Mouse (Mus musculus) hindbrain, embryonic 10.5 days (tissue): Measurements from ENCODE around the gene 1700018B08Rik. TPM values are rescaled to one million over a fixed set of nuclear protein-coding genes. Genes with fewer than 3 reads are reported as not detected.

ENCODE experiments used
- DNase-seq: peaks from one replicate; pipeline ENCODE4 v3.0.0-alpha.2; 2017; ENCODE audit warnings: low spot score
- H3K27ac ChIP-seq: fragments of 300-500 bp; sonication (generic); 2 replicates; pipeline ENCODE4 v1.5.1; 2016; ENCODE audit warnings: mild to moderate bottlenecking, moderate library complexity
- H3K27me3 ChIP-seq: fragments of 300-500 bp; sonication (generic); 2 replicates; pipeline ENCODE4 v1.6.1; 2016; ENCODE audit warnings: mild to moderate bottlenecking; ENCODE audit not compliant: poor library complexity, insufficient read depth, severe bottlenecking
- H3K36me3 ChIP-seq: fragments of 300-500 bp; sonication (generic); 2 replicates; pipeline ENCODE4 v1.6.1; 2016; ENCODE audit warnings: mild to moderate bottlenecking, moderate library complexity
- H3K4me1 ChIP-seq: fragments of 300-500 bp; sonication (generic); replicated peaks from 2 replicates; pipeline ENCODE4 v1.6.1; 2016; ENCODE audit warnings: mild to moderate bottlenecking
- H3K4me3 ChIP-seq: fragments of 300-500 bp; sonication (generic); 2 replicates; pipeline ENCODE4 v1.5.1; 2016; ENCODE audit warnings: mild to moderate bottlenecking, moderate library complexity
- H3K9me3 ChIP-seq: fragments of 300-500 bp; sonication (generic); 2 replicates; pipeline ENCODE4 v1.6.1; 2016; ENCODE audit warnings: mild to moderate bottlenecking, moderate library complexity
- WGBS: fragments of 180-500 bp; shearing (Covaris S2); methylation state at CpG from one replicate; pipeline ENCODE4 v1.1.7; 2016; 5-methylcytosine and 5-hydroxymethylcytosine counted together
- polyA plus RNA-seq: library from polyadenylated mRNA; unstranded; fragments of >200 nt; fragmentation: Nextera tagmentation; extraction: Ambion mirVana; gene quantifications from 2 replicates; pipeline ENCODE4 v1.2.1, GENCODE M21; 2016

1700018B08Rik gene
- polyA plus RNA-seq, 1 experiment from 2014 or later = not detected

DNA sequence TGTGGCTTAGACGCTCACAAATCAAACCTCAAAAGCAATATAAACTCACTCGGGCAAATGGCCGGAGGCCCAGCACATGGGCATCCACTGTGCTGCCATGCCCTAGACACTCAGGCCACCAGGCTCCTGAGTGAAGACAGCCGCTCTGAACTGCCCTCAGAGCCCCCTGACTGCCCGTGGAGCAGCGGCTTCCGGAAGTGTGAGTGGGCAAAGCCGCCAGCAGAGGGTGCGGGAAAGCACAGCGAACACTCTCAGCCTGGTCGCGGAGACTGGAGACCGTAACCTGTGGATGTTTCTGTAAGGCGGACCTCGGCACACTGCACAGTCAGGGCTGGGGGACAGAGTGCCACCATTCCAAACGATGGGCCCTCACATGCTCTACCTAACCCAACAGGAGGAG lies 14.4 kb upstream of the 1700018B08Rik start:
- Histone ChIP-seq H3K9me3 (no peaks in the 10 kb centered on the region), H3K4me1 (peaks cover 21% of the 10 kb centered on the region), H3K27me3 (no peaks in the 10 kb centered on the region), H3K36me3 (peaks cover 70% of the 10 kb centered on the region), H3K27ac (no peak overlapping the region), H3K4me3 (no peak overlapping the region)
- no peak for DNase-seq
- 92% methylated on average over 16 of the region's 16 CpGs for WGBS

- peaks cover 75% of the 10 kb centered on the region for H3K36me3 ChIP-seq
- H3K27me3 ChIP-seq = no peaks in the 10 kb centered on the region
- no peaks in the 10 kb centered on the region for H3K9me3 ChIP-seq
- H3K4me1 ChIP-seq = peaks cover 13% of the 10 kb centered on the region
- 89% methylated on average over 11 of the region's 11 CpGs for WGBS
- H3K4me3 ChIP-seq = no peak overlapping the region
- no peak overlapping the region for H3K27ac ChIP-seq
- DNase-seq = no peak
Measured at GRCm38 (mm10) chr8:121557746-121558145, 13.6 kb upstream of the 1700018B08Rik start.

DNA sequence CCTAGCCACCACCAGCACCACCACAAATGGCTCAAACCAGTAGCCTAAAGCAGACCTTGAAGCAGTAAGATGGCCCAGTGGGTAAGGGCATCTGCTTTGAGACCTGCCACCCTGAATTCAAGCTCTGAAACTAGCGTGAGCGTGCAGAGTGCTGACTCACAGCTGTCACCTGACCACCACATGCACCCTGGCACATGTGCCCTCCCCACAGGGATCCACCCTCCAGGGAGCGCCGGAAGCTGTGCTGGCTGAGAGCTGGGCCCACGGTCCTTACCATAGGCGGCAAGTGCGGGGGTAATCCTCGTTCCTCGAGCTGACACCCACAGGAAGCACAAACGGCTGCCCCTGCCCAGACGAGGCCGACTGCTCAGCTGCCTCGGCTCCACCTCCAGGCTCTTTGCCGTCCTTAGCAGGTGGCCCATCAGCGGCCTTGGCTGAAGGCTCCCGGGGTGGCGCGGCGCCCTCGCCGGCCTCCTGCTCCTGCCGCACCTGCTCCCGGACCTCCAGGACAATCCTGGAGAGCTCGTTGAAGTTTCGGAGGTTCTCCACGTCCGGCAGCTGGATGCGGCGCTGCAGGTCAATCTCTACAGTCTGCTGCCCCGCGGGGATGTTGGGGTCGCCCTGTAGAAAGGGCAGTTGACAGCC lies 9.8 kb upstream of the 1700018B08Rik start:
- Histone ChIP-seq H3K27me3 (no peaks in the 10 kb centered on the region), H3K27ac (no peak overlapping the region), H3K4me3 (no peak overlapping the region), H3K4me1 (peaks cover 22% of the 10 kb centered on the region), H3K9me3 (no peaks in the 10 kb centered on the region), H3K36me3 (peaks cover 87% of the 10 kb centered on the region)
- 95% methylated on average over 32 of the region's 32 CpGs for WGBS
- no peak for DNase-seq

DNA sequence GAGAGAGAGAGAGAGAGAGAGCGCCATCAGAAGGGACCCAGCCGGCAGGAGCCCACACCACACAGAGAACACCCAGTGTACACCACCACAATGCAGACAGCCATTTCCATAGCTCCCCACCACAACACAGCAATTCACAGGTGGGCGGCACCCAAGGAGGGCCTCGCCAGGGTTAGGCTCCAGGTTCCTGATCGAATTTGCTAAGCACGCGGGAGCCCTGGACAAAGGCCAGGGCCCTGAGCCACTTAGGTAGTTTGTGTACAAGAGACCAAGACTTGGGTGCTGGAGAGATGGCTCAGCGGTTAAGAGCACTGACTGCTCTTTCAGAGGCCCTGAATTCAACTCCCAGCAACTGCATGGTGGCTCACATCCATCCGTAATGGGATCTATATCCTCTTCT lies 8.4 kb upstream of the 1700018B08Rik start:
- Histone ChIP-seq H3K36me3 (peaks cover 72% of the 10 kb centered on the region), H3K27ac (no peak overlapping the region), H3K4me1 (peaks cover 22% of the 10 kb centered on the region), H3K4me3 (no peak overlapping the region), H3K9me3 (no peaks in the 10 kb centered on the region), H3K27me3 (no peaks in the 10 kb centered on the region)
- WGBS = 89% methylated on average over 9 of the region's 9 CpGs
- DNase-seq = no peak

DNA sequence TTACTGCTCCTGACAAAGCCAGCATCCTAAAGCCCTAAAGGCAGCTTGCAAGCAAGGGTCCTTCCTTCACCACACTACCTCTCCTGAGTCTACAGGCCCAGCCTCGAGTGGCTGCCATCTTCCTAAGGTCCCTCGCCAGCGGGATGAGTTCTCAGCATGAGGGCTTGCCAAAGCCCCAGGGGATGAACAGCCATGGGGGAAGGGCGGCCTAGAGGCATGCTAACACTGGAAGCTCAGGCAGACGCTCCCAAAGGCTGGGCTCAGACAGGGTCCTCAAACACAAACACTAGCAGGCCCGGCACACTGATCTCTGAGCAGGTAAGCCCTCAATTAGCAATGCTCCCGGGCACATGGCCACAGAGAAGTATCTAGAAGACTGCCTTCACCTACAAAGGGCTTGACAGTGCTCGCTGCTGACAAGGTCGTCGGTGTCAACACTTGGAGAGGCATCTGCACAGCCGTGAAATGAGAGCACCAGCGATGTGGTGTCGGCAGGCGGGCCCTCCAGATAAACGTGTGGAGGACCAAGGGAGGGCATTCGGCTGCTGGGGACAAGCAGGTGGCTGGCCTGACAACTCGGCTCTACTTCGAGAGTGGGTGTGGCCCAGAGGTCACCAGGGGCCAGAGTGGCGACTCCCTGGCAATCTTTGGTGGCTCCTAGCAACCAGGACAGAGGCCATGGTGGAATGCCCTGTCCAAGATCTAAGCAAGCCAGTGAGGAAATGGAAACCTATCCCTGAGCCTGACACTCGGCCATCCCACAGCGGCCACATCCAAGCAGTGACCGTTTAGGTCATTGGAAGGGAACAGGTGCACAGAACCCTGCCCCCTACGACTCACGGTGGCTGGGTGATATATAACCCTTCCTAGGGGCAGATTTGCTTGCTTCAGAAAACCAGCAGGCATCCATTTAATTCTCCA lies 7.2 kb upstream of the 1700018B08Rik start:
- 55% methylated on average over 24 of the region's 24 CpGs for WGBS

DNA sequence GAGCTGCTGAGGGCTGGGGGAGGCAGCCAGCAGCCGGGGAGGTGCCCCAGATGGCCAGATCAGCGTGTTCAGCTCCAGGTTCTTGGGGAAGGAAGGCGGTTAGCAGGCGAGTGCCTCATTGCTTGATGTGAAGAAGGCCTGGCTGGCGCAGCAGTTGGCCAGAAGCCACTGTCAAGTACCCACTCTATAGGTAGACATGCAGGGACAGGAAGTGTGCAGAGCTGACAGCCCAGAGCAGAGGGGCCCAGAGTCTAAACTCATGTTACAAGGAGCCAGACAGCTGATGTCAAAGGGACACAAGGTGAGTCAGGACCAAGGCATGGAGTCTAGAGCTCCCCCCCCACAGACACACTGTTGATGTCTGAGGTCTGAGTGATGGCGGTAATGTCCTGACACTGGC lies 5.9 kb upstream of the 1700018B08Rik start:
- 93% methylated on average over 6 of the region's 6 CpGs for WGBS
- Histone ChIP-seq H3K9me3 (no peaks in the 10 kb centered on the region), H3K27ac (no peak overlapping the region), H3K4me3 (no peak overlapping the region), H3K27me3 (0 out of 2 replicates have a peak, but pooled peaks cover 5% of the 10 kb centered on the region), H3K4me1 (peaks cover 22% of the 10 kb centered on the region), H3K36me3 (peaks cover 56% of the 10 kb centered on the region)
- DNase-seq = no peak

More for the DNA sequence above, 7.2 kb upstream of the 1700018B08Rik start:
- DNase-seq = no peak
- H3K27me3 ChIP-seq = no peaks in the 10 kb centered on the region
- no peak overlapping the region for H3K4me3 ChIP-seq
- peaks cover 22% of the 10 kb centered on the region for H3K4me1 ChIP-seq
- H3K9me3 ChIP-seq = no peaks in the 10 kb centered on the region
- no peak overlapping the region for H3K27ac ChIP-seq
- H3K36me3 ChIP-seq = peaks cover 66% of the 10 kb centered on the region

- DNase-seq = peak; percentile 82
- no peak overlapping the region for H3K4me3 ChIP-seq
- WGBS = 12% methylated on average over 7 of the region's 7 CpGs
Measured at GRCm38 (mm10) chr8:121547132-121547531, 3.0 kb upstream of the 1700018B08Rik start.

GRCm38 (mm10) chr8:121544936-121545335 lies 816 bp upstream of the 1700018B08Rik start:
- Histone ChIP-seq H3K4me3 (no peak overlapping the region), H3K27ac (no peak overlapping the region), H3K9me3 (peaks cover 10% of the 10 kb centered on the region; the same call in 1 of the 2 replicates), H3K27me3 (0 out of 2 replicates have a peak, but pooled peaks cover 16% of the 10 kb centered on the region), H3K4me1 (peaks cover 5% of the 10 kb centered on the region), H3K36me3 (peaks cover 6% of the 10 kb centered on the region)
- DNase-seq = no peak
- 79% methylated on average over 11 of the region's 11 CpGs for WGBS

More at GRCm38 (mm10) chr8:121547132-121547531, 3.0 kb upstream of the 1700018B08Rik start:
- no peak overlapping the region for H3K27ac ChIP-seq
- H3K27me3 ChIP-seq = 0 out of 2 replicates have a peak, but pooled peaks cover 13% of the 10 kb centered on the region
- peaks cover 22% of the 10 kb centered on the region for H3K4me1 ChIP-seq
- H3K36me3 ChIP-seq = peaks cover 28% of the 10 kb centered on the region
- H3K9me3 ChIP-seq = 0 out of 2 replicates have a peak, but pooled peaks cover 5% of the 10 kb centered on the region

DNA sequence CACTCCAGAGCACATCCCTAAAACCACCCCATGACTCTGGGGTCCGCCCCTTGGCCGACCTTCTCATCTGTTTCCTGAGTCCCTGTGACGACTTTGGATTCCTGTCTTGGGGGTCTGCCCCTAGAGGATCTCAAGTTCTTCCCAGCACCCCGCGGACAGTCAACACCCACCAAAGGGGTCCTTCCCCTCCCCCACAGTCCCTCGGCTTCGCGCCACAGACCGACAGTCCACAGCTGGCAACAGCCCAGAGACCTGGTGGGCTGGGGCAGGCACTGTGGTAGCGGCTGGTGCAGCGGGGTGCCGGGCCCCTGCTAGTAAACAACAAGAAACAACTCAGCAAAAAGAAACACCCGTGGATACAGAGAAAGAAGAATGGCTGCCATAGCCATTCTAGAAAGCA lies 1.2 kb downstream of the 1700018B08Rik start:
- 64% methylated on average over 13 of the region's 13 CpGs for WGBS
- H3K27ac ChIP-seq = no peak overlapping the region
- H3K9me3 ChIP-seq = peaks cover 10% of the 10 kb centered on the region; the same call in 1 of the 2 replicates
- no peak overlapping the region for H3K4me3 ChIP-seq
- DNase-seq = no peak
- peaks cover 5% of the 10 kb centered on the region for H3K4me1 ChIP-seq
- H3K36me3 ChIP-seq = no peaks in the 10 kb centered on the region
- H3K27me3 ChIP-seq = 0 out of 2 replicates have a peak, but pooled peaks cover 18% of the 10 kb centered on the region

DNA sequence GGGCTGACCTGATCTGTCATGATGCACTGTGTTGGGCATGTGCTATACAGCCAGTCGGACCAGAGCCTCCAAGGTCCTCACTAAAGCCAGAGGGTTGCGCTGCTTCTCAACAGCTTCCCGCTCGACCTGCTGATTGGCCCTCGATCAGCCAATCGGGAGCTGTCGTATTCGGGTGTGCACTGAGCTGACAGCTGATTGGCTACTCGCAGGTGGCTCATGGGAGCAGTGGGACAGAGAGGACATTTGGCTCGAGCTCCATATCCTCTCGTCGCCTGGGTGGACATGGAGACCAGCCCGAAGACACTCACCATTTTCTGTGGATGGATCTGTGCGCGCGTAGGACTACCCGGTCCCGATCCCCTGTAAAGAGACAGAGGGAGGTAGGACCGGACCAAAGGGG lies 2.3 kb downstream of the 1700018B08Rik start:
- Histone ChIP-seq H3K27ac (no peak overlapping the region), H3K36me3 (no peaks in the 10 kb centered on the region), H3K9me3 (peaks cover 10% of the 10 kb centered on the region; the same call in 1 of the 2 replicates), H3K27me3 (0 out of 2 replicates have a peak, but pooled peaks cover 18% of the 10 kb centered on the region), H3K4me3 (no peak overlapping the region), H3K4me1 (peaks cover 5% of the 10 kb centered on the region)
- DNase-seq = no peak
- 82% methylated on average over 19 of the region's 19 CpGs for WGBS

DNA sequence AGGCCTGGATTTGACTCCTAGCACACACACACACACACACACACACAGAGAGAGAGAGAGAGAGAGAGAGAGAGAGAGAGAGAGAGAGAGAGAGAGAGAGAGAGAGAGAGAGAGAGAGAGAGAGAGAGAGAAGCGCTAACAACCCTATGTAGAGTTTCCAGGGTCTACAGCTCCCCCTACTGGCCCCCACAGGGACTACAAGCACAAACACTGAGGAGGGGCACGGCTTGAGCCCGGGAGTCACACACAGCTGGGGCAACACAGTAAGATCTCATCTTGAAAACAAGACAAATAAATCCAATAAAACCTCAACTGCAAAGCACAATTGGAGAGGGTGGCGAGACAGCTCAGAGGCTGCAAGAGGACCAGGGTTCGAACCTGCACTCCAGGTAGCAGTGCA lies 11.7 kb downstream of the 1700018B08Rik start:
- Histone ChIP-seq H3K9me3 (no peaks in the 10 kb centered on the region), H3K36me3 (no peaks in the 10 kb centered on the region), H3K27me3 (peaks cover 4% of the 10 kb centered on the region; the same call in 1 of the 2 replicates), H3K27ac (no peak overlapping the region), H3K4me3 (no peak overlapping the region), H3K4me1 (no peaks in the 10 kb centered on the region)
- DNase-seq = peak; percentile 50
- 55% methylated on average over 5 of the region's 5 CpGs for WGBS

- no peaks in the 10 kb centered on the region for H3K36me3 ChIP-seq
- no peak for DNase-seq
- H3K27me3 ChIP-seq = peaks cover 4% of the 10 kb centered on the region; the same call in 1 of the 2 replicates
- H3K4me3 ChIP-seq = no peak overlapping the region
- H3K9me3 ChIP-seq = no peaks in the 10 kb centered on the region
- H3K27ac ChIP-seq = no peak overlapping the region
- H3K4me1 ChIP-seq = peaks cover 7% of the 10 kb centered on the region
- 84% methylated on average over 10 of the region's 10 CpGs for WGBS
Measured at GRCm38 (mm10) chr8:121530639-121531038, 13.5 kb downstream of the 1700018B08Rik start.

DNA sequence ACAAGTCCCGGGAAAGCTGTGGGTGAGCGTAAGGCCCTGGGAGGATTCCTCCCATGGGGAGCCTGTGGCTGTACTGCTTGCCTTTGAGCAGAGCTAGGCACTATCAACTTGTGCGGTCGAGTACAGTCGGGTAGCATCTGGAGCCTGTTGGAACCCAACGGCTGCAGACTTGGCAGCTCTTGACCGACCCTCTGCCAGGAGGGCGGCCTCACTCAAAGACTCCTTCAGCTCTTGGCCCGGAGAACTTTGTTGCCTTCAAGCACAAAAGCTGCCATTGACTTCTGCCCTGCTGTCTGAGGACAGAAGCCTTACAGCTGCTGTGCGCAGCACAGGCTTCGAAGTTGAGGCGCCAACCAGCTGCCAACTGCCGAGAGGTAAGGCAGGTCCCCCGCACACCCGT lies 15.3 kb downstream of the 1700018B08Rik start:
- no peak overlapping the region for H3K27ac ChIP-seq
- 91% methylated on average over 15 of the region's 15 CpGs for WGBS
- H3K36me3 ChIP-seq = no peaks in the 10 kb centered on the region
- H3K4me1 ChIP-seq = peaks cover 7% of the 10 kb centered on the region
- no peak for DNase-seq
- no peaks in the 10 kb centered on the region for H3K9me3 ChIP-seq
- H3K27me3 ChIP-seq = 0 out of 2 replicates have a peak, but pooled peaks cover 5% of the 10 kb centered on the region
- H3K4me3 ChIP-seq = no peak overlapping the region
